Mouse (Mus musculus) heart, postnatal 10 days (tissue): ENCODE results near the gene Mast4. TPM values are rescaled to one million over a fixed set of nuclear protein-coding genes. Genes with fewer than 3 reads are reported as not detected.

Experiments
- DNase-seq, 2 experiments: peaks; one replicate each; pipeline ENCODE4 v3.0.0; 2021
- intact Hi-C: fragments of 180-260 bp; cut with DNase I; formaldehyde crosslinking; loops from one replicate; pipeline ENCODE4 v1.15.1; 2025
- total RNA-seq, 2 experiments: library from RNA; stranded (reverse); gene quantifications; 2 replicates each; pipeline ENCODE4 v1.2.3; 2021

Gene Mast4
- total RNA-seq, 2 experiments from 2014 or later: 62.8 to 65.1 TPM

DNA sequence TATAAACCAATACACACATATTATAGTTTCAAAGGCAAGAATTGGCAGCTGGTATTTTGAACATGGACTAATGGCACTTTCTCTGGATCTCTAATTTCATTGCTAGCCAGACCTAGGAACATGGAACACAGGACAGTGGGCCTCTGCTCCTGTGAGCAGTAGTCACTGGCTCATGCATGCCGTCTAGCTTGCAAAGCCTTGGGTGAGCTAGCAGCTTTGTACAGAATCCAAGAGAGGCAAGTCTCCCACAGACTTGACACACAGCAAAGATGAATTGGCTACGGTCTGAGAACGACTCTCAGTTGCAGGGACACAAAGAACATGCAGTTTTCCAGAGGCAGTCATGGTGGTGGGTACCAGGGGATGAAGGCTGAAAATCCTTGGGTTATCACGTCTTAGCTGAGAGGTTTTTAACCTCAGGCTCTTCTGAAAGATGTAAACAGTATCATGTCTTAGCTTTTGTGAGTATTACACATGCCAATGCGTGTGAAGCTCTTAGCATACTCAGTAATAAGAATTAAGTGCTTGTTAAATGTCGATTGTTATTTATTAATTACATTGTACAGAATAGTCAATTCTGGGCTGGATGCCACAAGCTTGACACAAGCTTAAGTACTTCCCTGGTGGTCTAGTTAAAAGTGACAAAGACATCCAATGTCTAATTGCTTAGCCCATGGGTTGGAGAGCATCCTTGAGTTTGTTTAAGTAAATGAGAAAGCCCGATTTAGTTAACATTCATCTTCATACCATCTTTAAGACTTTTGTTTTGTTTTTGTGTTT lies 550.6 kb downstream of the Mast4 start:
- intact Hi-C loops: no loop called here
- DNase-seq: no peak

- intact Hi-C loops: no loop called here
- no peak for DNase-seq
These were observed 555.0 kb downstream of the Mast4 start for GRCm38 (mm10) chr13:102779275-102779674.

GRCm38 (mm10) chr13:102778859-102779258 lies 555.4 kb downstream of the Mast4 start:
- no peak for DNase-seq
- intact Hi-C loops: no loop called here

GRCm38 (mm10) chr13:102775506-102775905 lies 558.8 kb downstream of the Mast4 start:
- intact Hi-C loops: no loop called here
- no peak for DNase-seq

DNA sequence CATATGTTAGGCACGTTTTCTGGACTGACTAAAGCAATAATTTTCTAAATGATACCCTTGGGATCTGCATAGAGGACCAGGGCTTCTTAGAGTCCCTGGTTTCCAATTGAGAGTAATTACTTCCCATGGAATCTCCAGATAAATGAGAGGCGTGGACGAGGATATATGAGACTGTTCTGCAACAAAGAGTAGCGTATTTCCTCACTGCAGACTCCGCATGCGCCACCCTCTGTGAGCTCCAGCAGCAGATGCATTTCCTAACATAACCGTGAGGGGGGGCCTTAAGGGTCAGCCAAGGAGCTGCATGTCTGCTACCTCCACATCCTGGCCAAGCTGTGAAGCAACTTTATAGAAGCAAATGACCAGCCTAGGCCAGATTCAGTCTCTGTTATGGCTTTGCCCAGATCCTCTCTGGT lies 559.5 kb downstream of the Mast4 start:
- DNase-seq: no peak
- intact Hi-C loops: no loop called here

- no peak for DNase-seq
- intact Hi-C loops: no loop called here
These were observed 561.1 kb downstream of the Mast4 start for GRCm38 (mm10) chr13:102773169-102773568.

DNA sequence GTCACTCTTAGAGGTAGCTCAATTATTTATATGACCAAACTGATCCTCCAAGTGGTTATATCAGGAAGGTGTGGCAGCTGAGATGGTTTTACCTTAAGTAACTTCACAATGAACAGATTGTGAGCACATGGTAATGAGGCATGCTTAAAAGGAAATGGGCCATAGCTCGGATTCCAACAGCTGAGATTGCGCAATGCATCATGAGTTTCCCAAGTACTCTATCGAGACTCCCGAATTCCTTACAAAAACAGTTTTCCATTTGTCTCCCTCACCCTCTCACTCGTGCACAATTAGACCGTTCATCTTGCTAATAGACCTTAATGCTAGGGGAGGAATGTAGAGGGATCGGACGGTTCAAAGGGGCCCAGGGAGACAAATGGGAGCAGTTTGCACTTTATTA lies 564.1 kb downstream of the Mast4 start:
- intact Hi-C loops: no loop called here
- no peak for DNase-seq

GRCm38 (mm10) chr13:102768512-102768911 lies 565.8 kb downstream of the Mast4 start:
- intact Hi-C loops: no loop called here
- no peak for DNase-seq

DNA sequence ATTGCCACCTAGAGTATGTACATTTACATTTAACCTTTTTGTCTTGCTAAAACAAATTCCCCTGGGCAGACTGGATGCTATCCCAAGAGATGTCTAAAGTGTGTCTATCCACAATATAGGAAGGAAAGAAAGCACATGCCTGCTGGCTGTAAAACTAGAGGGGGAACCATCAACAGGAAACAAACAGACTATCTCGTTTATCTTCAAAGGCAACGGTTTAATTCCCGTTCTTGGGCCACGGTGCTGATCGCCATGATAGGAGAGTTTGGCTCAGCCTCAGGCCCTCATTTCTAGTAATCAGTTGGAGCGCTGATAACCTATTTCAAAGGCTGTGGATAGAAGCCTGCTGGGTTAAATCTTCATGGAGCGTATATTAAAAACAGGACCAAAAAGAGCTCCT lies 567.2 kb downstream of the Mast4 start:
- intact Hi-C loops: no loop called here
- DNase-seq: no peak

DNA sequence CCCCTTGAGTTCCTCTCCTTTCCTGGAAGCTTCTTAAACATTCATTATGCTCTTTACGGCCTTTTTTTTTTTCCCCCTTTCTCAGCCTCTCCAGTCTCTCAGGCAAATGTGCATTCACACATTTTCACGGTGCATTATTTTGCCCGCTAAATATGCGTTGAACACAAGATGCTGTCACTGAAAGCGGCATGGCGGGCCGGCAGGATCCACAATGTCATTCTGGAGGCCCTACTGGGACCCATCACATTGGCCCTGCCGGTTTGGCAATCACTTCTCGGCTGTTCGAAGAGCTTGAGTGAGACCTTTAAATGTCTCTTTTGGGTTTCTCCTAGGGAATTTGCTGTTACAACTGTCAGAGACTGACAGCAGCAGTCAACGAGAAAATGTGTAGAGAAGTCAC lies 569.1 kb downstream of the Mast4 start:
- DNase-seq: no peak
- intact Hi-C loops: no loop called here

GRCm38 (mm10) chr13:102764218-102764617 lies 570.1 kb downstream of the Mast4 start:
- intact Hi-C loops: no loop called here
- no peak for DNase-seq

DNA sequence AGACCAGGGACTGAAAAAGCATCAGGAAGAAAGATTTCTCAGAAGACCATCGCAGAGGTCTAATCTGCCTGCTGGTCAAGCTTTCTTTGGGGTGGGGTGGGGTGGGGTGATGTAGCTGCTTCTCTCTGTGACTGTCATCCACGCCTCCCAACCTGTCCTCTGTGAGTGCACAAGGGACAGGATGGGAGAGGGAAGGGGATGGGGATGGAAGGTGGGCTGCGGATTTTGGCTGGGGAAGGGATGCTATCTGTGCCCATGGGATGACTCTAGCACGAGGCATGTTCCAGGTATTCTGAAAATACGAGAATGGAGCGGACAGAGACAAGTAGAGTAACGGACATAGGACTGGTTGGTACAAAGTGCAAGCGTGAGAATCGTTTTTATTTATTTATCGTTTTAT lies 572.1 kb downstream of the Mast4 start:
- intact Hi-C loops: no loop called here

GRCm38 (mm10) chr13:102761410-102761809 lies 572.9 kb downstream of the Mast4 start:
- no peak for DNase-seq
- intact Hi-C loops: no loop called here

More for the DNA sequence above, 572.1 kb downstream of the Mast4 start:
- DNase-seq: no peak

- intact Hi-C loops: no loop called here
- no peak for DNase-seq
These were observed 576.3 kb downstream of the Mast4 start for GRCm38 (mm10) chr13:102758021-102758420.

DNA sequence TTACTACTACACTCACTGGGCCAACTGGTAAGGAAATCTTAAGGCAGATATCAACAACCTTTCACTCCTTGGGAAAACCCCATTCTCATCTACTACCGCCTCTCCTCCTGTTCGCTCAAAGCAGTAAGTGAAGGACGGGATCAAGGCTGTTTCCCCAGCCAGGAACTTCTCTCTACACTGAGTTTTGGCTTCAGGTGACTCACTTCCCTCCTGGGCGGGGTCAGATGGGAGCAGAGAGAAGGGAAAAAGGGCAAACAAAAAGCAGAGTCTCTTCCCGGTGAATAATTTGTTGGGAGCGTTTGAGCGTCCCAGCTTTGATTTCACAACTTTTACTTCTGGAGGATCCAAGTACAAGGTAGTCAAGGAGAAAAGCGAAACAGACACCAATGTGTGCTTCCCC lies 578.2 kb downstream of the Mast4 start:
- no peak for DNase-seq
- intact Hi-C loops: no loop called here

GRCm38 (mm10) chr13:102755124-102755523 lies 579.2 kb downstream of the Mast4 start:
- DNase-seq: no peak
- intact Hi-C loops: no loop called here

GRCm38 (mm10) chr13:102753714-102754556 lies 580.4 kb downstream of the Mast4 start:
- intact Hi-C loops: no loop called here
- no peak for DNase-seq

- DNase-seq: no peak
- intact Hi-C loops: loop anchor here (10.0 kb wide), 1 partner anchor 1015 kb away; no protein-coding TSS in a partner anchor
These were observed 584.4 kb downstream of the Mast4 start for GRCm38 (mm10) chr13:102749891-102750290.

GRCm38 (mm10) chr13:102749194-102749593 lies 585.1 kb downstream of the Mast4 start:
- intact Hi-C loops: loop anchor here (10.0 kb wide), 1 partner anchor 1014 kb away; no protein-coding TSS in a partner anchor
- no peak for DNase-seq

DNA sequence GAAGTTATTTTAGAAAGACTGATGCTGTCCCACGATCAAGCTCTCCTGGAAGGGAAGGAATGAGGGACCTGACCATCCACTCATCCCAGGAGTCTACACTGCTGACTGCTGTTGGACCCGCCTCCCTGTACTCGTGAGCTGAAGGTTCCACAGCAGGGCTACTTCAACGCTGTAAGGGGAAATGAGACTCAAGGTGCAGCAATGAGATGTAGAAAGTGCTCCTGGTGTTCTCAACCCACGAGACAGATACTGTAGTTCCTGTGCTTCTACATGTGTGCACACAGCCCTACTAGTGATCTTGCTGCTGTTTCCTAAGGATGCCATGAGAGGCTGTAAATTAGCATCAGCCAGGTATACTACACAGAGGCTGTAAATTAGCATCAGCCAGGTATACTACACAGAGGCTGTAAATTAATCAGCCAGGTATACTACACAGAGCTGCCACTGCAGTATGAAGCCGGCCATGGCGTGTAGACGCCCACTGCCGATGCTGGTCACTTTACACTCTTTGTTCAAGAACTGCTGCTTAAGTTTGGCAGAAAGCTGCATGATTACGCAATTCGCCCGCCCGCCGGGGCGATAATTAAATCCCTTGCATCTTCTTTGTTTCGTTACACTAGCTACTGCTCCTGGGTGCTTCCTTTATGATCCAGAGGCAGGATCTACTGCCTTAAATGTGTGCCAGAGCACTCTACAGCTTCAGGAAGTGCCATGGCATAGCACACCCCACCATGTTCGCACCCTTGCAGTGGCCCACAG lies 587.3 kb downstream of the Mast4 start:
- intact Hi-C loops: loop anchor here (10.0 kb wide), 1 partner anchor 1012 kb away; no protein-coding TSS in a partner anchor
- no peak for DNase-seq
